Mouse (Mus musculus) gastrocnemius, adult 2 months (tissue): ENCODE results near the gene Chchd10. TPM values are rescaled to one million over a fixed set of nuclear protein-coding genes. Genes with fewer than 3 reads are reported as not detected.

Source experiments
- DNase-seq: peaks from one replicate; pipeline ENCODE4 v3.0.0; 2022
- H3K27ac ChIP-seq: fragments of 200-600 bp; 2 replicates; pipeline ENCODE4 v1.8.1; 2022; ENCODE audit warnings: mild to moderate bottlenecking
- H3K4me3 ChIP-seq: fragments of 200-600 bp; 2 replicates; pipeline ENCODE4 v1.8.1; 2022; ENCODE audit warnings: mild to moderate bottlenecking, moderate library complexity
- CTCF ChIP-seq: fragments of 200-600 bp; IDR thresholded peaks from 2 replicates; pipeline ENCODE4 v1.8.1; 2022; ENCODE audit warnings: antibody characterized with exemption, mild to moderate bottlenecking, moderate library complexity
- intact Hi-C: fragments of 180-260 bp; cut with DNase I; formaldehyde crosslinking; loops from one replicate; pipeline ENCODE4 v1.15.1; 2025
- total RNA-seq, 2 experiments: library from RNA; stranded (reverse); gene quantifications; 2 replicates each; pipeline ENCODE4 v1.2.3; 2021

Gene Chchd10
- total RNA-seq, 2 experiments from 2014 or later: 1,469 to 1,586 TPM

GRCm38 (mm10) chr10:75979432-75979831 lies 46.5 kb downstream of the Chchd10 start:
- no peak for TF ChIP-seq CTCF
- intact Hi-C loops: no loop called here
- H3K27ac ChIP-seq: no peak overlapping the region
- DNase-seq: no peak
- H3K4me3 ChIP-seq: no peak overlapping the region

Other genes with a start within 250 kb of the Chchd10 start
- 10 to 100 TPM in 1 of 2 experiments, 1 to 10 TPM in 1; 8.4 to 11.0 TPM for gene Cabin1, start 168.8 kb upstream of the Chchd10 start, total RNA-seq
- gene Ddt, start 159.7 kb upstream of the Chchd10 start, total RNA-seq: 10 to 100 TPM; 32.5 to 55.0 TPM
- not detected for gene Gm20441, start 152.2 kb upstream of the Chchd10 start, total RNA-seq
- 1 to 10 TPM; 2.6 to 3.2 TPM for gene Gstt3, start 151.7 kb upstream of the Chchd10 start, total RNA-seq
- gene Gstt1, start 134.5 kb upstream of the Chchd10 start, total RNA-seq: 1 to 10 TPM; 4.5 to 5.7 TPM
- gene Gstt4, start 110.6 kb upstream of the Chchd10 start, total RNA-seq: not detected
- 1 to 10 TPM; 2.3 to 4.2 TPM for gene Gstt2, start 95.7 kb upstream of the Chchd10 start, total RNA-seq
- 100 to 1,000 TPM; 147 to 168 TPM for gene Mif, start 72.9 kb upstream of the Chchd10 start, total RNA-seq
- under 1 TPM in 1 of 2 experiments, not detected in 1; 0.45 TPM for gene Derl3, start 39.7 kb upstream of the Chchd10 start, total RNA-seq
- gene Smarcb1, start 11.5 kb upstream of the Chchd10 start, total RNA-seq: 10 to 100 TPM; 13.0 to 17.7 TPM
- 1 to 10 TPM; 2.5 to 2.8 TPM for gene Mmp11, start 3.4 kb downstream of the Chchd10 start, total RNA-seq
- gene Gm867, start 7.5 kb downstream of the Chchd10 start, total RNA-seq: not detected
- gene Vpreb3, start 9.9 kb downstream of the Chchd10 start, total RNA-seq: not detected
- gene Gm5134, start 21.4 kb downstream of the Chchd10 start, total RNA-seq: not detected
- gene Zfp280b, start 99.5 kb downstream of the Chchd10 start, total RNA-seq: 10 to 100 TPM in 1 of 2 experiments, 1 to 10 TPM in 1; 9.5 to 10.3 TPM
- not detected for gene Slc5a4b, start 177.8 kb downstream of the Chchd10 start, total RNA-seq
- not detected for gene Slc5a4a, start 214.3 kb downstream of the Chchd10 start, total RNA-seq